Mouse (Mus musculus) retina, adult 2 months (tissue): ENCODE results near the gene Fbxo31.

ENCODE experiments used
- DNase-seq: peaks from one replicate; pipeline ENCODE4 v3.0.0-alpha.2; 2012; ENCODE audit warnings: low read depth, low spot score

Fbxo31 gene

DNA sequence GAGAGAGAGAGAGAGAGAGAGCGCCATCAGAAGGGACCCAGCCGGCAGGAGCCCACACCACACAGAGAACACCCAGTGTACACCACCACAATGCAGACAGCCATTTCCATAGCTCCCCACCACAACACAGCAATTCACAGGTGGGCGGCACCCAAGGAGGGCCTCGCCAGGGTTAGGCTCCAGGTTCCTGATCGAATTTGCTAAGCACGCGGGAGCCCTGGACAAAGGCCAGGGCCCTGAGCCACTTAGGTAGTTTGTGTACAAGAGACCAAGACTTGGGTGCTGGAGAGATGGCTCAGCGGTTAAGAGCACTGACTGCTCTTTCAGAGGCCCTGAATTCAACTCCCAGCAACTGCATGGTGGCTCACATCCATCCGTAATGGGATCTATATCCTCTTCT, 26.1 kb downstream of the Fbxo31 start:
- no peak for DNase-seq

- no peak for DNase-seq
These were observed 27.3 kb downstream of the Fbxo31 start for GRCm38 (mm10) chr8:121551065-121551985.

DNA sequence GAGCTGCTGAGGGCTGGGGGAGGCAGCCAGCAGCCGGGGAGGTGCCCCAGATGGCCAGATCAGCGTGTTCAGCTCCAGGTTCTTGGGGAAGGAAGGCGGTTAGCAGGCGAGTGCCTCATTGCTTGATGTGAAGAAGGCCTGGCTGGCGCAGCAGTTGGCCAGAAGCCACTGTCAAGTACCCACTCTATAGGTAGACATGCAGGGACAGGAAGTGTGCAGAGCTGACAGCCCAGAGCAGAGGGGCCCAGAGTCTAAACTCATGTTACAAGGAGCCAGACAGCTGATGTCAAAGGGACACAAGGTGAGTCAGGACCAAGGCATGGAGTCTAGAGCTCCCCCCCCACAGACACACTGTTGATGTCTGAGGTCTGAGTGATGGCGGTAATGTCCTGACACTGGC, 28.6 kb downstream of the Fbxo31 start:
- no peak for DNase-seq

DNA sequence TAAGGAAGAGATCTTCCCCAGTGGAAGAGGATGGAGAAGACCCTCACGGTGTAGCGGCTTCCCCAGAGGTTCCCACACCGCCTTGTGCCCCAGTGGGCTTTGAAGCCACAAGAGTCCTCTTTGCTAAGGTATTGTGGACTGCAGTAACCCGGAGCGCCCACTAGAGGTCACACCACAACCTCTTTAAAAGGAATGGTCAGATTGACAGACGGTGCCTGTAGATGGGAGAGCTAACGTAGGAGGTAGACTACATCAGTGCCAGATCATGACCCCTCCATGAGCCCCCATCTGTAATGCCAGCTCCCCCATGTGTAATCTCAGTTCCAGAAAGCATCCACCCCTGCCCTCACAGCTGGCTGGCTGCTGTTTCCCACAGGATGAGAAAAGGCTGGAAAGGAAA, 31.5 kb downstream of the Fbxo31 start:
- peak; percentile 51 for DNase-seq

GRCm38 (mm10) chr8:121544936-121545335, 33.7 kb downstream of the Fbxo31 start:
- DNase-seq = no peak

- no peak for DNase-seq
These were observed 34.3 kb downstream of the Fbxo31 start, which contains the start of gene 1700018B08Rik for GRCm38 (mm10) chr8:121544276-121544785. Gene 1700018B08Rik, minus strand, starts transcription at chr8:121544320.

DNA sequence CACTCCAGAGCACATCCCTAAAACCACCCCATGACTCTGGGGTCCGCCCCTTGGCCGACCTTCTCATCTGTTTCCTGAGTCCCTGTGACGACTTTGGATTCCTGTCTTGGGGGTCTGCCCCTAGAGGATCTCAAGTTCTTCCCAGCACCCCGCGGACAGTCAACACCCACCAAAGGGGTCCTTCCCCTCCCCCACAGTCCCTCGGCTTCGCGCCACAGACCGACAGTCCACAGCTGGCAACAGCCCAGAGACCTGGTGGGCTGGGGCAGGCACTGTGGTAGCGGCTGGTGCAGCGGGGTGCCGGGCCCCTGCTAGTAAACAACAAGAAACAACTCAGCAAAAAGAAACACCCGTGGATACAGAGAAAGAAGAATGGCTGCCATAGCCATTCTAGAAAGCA, 35.7 kb downstream of the Fbxo31 start:
- no peak for DNase-seq

DNA sequence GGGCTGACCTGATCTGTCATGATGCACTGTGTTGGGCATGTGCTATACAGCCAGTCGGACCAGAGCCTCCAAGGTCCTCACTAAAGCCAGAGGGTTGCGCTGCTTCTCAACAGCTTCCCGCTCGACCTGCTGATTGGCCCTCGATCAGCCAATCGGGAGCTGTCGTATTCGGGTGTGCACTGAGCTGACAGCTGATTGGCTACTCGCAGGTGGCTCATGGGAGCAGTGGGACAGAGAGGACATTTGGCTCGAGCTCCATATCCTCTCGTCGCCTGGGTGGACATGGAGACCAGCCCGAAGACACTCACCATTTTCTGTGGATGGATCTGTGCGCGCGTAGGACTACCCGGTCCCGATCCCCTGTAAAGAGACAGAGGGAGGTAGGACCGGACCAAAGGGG, 36.7 kb downstream of the Fbxo31 start:
- DNase-seq = no peak

GRCm38 (mm10) chr8:121532381-121532780, 46.2 kb downstream of the Fbxo31 start:
- no peak for DNase-seq

DNA sequence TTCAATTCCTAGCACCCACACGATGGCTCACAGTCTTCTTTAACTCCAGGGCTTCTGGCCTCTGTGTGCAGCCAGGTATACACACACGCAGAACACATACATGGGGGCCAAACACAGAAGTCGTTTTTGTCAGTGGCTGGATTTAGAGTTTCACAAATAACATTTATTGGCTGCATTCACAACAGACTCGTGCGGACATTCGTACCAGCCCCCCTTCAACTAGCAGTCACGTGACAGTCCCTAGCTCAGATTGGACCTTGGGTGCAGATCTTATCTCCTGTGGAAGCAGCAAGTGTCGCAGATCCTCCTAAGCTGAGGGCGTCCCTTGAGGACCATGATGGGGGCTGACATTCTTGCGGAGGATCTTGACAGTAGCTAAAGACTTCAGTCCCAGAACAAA, 48.0 kb downstream of the Fbxo31 start:
- no peak for DNase-seq

GRCm38 (mm10) chr8:121528790-121529189, 49.8 kb downstream of the Fbxo31 start:
- DNase-seq = no peak

DNA sequence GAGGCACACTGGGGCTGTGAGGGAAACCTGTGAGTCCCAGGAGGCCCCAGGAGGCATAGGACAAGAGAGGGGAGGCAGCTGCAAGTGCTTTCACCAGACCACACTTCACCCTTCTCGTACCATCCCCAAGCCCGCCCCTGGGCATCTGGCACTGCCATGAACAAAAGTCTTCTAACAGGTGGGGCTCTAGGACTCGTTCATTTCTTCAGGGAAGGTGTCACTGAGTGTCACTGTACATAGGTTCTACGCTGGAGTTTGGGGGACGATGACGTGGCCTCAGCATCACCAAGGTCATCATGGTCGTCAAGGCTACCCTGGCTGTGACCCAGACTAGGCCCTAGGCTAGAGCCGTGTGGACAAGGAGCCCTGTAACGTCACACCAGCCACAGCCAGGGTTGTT, 50.9 kb downstream of the Fbxo31 start:
- no peak for DNase-seq

DNA sequence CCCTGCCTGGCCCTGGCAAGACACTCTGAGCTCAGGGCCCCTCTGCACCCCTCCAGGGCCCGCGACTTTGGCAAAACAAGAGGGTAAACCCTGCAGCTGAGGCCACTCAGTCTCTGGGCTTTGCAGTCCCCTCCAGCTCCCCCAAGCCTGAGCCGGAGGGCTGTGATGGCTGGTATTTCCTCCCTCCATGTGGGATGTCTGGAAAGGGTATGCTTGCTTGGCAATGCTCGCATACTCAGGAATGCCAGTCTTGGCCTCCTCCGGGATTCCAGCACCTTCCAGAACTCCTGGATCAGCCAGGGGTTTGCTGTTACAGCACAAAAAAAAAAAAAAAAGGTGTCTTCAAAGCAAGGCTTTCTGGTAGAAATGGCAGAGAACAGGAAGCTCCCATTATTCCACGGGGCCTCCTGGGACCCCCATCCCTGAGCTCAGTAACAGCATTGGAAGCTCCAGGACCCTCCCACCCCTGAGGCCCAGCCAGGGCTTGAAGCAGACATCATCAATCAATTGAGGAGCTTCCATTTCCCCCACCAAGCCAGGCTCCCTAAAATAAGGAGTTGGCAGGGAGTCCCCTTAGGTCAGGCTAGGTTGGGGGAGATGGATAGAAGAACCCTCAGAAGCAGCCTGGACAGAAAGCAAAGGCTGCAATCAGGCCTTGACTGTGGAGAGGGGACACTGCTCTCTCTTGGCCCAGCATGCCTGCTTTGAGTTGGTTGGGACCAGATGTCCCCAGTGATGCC, 51.6 kb downstream of the Fbxo31 start:
- DNase-seq = no peak

DNA sequence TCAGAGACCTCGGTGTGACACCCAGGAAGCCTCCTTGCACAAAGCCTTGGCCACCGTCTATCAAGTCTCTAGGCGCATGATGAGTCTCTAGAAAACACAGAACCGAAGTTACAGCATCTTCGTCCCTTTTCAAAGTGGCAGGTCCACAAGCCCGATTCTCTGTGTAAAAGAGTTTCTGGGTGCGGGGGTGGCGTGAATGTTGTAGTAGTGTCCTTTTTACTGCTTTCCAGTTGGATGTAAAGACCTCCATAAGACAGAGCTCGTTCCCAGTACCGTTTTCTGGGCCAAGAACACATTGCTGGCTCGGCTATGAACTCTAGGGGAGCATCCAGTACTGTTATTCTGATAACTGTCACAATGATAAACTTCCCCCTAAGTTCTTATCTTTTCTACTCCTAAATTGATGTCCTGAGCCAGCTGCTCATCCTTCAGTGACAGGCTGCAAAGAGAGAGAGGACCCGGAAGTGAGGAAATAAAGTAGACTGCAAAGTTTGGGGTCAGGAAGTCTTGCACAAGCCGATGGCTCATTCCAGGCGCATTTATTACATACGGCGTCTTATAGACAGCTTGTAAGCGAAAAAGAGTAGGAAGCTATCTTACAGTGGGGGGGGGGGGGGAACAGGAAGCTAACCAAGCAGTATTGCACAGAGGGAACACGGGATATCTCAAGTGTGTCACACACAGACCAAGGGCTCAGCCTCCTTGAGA, 53.3 kb downstream of the Fbxo31 start:
- DNase-seq = no peak

- DNase-seq = peak; percentile 34
These were observed 65.2 kb downstream of the Fbxo31 start for GRCm38 (mm10) chr8:121513429-121513828.

DNA sequence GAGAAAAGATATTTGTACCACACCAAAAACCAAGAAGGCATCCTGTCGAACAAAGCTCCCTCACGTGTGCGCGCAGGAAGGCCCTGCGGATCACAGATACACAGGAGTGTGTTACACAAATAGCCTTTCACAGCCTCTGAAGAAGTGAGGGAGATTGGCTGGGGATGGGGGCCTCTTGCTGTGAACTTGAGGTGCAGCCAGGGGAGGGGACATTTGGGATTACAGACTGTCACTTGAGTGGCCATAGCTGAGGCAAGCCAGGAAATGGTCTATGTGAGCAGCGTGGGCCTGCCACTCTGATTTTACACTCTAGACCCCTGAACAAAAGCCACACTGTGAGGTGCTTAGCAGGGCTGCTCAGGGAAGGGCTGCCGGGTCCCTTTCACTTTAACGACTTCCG, 66.9 kb downstream of the Fbxo31 start:
- DNase-seq = no peak
